Mouse (Mus musculus) layer of hippocampus, postnatal 25 days (tissue): ENCODE results near the gene Gpha2. TPM values are rescaled to one million over a fixed set of nuclear protein-coding genes. Genes with fewer than 3 reads are reported as not detected.
A peak's percentile ranks its signal among the peaks of the same experiment; 100 is the strongest.

ENCODE experiments used
- DNase-seq, 2 experiments: peaks; one replicate each; pipeline ENCODE4 v3.0.0; 2022; ENCODE audit warnings: mixed read lengths in 2 of 2, low spot score in 1 of 2; ENCODE audit errors: extremely low spot score in 1 of 2
- total RNA-seq, 2 experiments: library from RNA; stranded (reverse); gene quantifications; 2 replicates each; pipeline ENCODE4 v1.2.3; 2021

The Gpha2 gene
- not detected for total RNA-seq

DNA sequence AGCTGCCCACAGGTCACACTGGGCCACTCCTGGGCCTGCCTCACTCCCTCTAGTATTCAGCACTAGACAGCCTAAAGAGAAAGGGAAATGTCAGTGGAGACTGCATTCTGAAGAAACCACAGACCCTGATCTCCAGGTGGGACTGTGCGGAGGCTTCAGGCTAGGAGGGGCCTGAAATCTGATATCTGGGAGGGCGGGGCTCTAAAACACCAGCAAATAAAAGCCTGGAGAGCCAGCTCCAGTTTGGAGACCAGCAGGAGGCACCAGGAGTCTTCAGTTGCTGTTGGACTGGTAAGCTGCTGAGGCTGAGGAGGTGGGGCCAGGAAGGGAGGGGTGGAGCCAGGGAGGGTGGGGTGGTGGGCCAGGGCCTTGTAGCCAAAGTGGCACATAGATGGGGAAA is at the start of gene Gpha2:
Gene Gpha2 (plus strand): TSS at position 246 of the 400 bp plus-strand sequence.
- no peak for DNase-seq

GRCm38 (mm10) chr19:6178775-6179174 is 47.4 kb upstream of the Gpha2 start:
- DNase-seq = no peak

- no peak for DNase-seq
Observed at GRCm38 (mm10) chr19:6181629-6182028, 44.6 kb upstream of the Gpha2 start.

GRCm38 (mm10) chr19:6182534-6182933 is 43.6 kb upstream of the Gpha2 start:
- no peak for DNase-seq

DNA sequence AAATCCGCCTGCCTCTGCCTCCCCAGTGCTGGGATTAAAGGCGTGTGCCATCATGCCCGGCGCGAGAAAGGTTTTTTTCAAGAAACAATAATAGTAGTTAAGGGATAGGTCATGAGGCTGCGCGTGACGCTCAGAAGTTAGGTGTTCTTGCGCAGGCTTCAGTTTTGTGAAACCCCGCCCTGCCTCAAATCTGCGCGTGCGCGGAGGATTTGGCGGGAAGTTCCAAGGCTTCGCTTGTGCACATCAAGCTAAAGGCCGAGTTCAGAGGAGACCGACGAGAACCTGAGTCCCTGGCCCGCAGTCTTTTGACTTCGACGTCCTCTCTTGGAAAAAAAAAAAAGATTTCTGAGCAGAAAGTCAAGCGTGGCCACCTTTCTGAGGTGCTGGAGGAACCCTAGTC is 42.0 kb upstream of the Gpha2 start, which contains the start of gene Majin:
Gene Majin (plus strand): TSS at position 258 of the 400 bp plus-strand sequence.
- no peak for DNase-seq

GRCm38 (mm10) chr19:6204265-6204664 is 21.9 kb upstream of the Gpha2 start:
- DNase-seq = no peak

DNA sequence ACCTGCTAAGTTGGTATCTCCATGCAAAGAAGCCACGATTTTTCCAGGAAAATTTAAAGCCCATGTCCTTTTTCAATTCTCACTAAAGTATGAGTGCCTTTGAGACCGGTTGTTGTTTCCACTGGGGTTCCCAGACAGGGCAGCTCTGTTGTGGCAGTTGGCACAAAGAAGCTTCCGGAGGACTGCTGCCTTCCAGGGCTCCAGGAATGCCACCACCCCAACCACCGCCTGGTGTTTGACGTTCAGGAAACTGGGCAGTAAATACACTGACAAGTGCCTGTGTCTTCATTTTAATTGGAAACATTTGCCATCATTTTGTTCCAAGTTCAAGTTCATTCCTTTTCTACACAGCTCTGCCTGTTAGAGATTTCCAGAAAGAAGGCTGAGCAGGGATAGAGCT is 19.5 kb upstream of the Gpha2 start:
- DNase-seq = no peak

DNA sequence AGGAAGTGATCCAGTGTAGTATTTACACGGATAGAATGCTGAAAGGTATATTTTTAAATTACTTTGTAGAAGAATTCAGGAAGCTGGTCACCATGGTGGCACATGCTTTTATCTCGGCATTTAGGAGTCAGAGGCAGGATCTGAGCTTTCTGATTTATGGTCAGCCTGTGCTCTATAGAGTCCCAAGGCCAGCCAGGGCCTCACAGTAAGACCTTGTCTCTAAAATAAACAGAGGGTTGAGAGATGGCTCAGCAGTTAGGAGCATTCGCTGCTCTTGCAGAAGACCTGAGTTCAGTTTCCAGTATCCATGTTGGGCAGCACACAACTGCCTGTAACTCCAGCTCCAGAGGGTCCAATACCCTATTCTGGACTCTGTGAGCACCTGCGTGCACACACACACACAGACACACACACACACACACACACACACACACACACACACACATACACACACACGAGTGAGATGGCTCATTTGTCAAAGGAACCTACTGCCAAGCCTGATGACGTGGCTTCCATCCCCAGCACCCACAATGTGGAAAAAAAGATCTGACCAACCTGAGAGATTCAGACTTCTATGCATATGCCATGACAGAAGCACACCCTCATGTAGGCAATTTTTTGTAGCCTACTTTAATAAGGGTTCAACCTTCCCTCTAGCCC is 10.0 kb upstream of the Gpha2 start:
- DNase-seq = no peak

DNA sequence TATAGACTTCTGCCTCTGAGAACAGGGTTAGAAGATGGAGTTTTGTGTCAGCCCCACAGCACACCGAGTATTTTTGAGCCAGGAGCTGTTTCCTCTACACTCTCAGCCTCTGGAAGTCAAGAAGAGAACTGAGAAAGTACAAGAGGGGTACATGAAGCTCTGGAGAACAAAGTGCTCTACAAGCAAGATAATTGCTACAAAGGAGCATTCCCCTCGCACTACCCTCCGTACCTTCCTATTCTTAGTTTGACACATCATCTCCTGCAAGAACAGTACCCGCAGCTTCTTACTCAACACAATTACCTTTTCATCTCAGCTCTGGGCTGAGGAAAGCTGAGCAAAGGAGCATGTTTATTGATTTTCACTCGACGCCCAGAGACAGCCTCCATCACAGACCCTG is 7.6 kb upstream of the Gpha2 start:
- DNase-seq = no peak

GRCm38 (mm10) chr19:6226763-6227162 is 583 bp downstream of the Gpha2 start:
- DNase-seq = no peak

- no peak for DNase-seq
Observed at GRCm38 (mm10) chr19:6227864-6228263, 1.7 kb downstream of the Gpha2 start.

GRCm38 (mm10) chr19:6230411-6230810 is 4.2 kb downstream of the Gpha2 start:
- DNase-seq = no peak

DNA sequence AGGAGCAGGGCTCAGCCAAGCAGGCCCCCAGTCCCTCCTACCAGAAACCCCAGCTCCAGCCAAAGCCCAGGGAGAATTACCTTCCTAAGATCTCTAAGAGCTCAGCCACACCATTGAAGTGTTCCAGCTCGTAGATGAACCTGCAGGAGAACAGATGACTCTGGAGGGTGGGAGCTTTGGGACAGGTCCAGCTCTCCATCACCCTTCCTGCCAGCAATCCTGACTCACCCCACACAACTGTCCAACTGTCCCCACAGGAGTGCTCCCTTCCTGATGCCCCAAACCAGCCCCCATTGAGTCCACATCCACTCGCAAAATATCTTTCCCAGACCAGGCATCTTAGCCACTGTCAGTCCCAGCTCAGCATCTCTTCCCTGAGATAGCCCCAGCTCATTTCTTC is 4.9 kb downstream of the Gpha2 start:
- DNase-seq = no peak

GRCm38 (mm10) chr19:6233647-6234046 is 7.5 kb downstream of the Gpha2 start:
- DNase-seq = no peak

- DNase-seq = no peak
Observed at GRCm38 (mm10) chr19:6234337-6235083, 8.3 kb downstream of the Gpha2 start.

DNA sequence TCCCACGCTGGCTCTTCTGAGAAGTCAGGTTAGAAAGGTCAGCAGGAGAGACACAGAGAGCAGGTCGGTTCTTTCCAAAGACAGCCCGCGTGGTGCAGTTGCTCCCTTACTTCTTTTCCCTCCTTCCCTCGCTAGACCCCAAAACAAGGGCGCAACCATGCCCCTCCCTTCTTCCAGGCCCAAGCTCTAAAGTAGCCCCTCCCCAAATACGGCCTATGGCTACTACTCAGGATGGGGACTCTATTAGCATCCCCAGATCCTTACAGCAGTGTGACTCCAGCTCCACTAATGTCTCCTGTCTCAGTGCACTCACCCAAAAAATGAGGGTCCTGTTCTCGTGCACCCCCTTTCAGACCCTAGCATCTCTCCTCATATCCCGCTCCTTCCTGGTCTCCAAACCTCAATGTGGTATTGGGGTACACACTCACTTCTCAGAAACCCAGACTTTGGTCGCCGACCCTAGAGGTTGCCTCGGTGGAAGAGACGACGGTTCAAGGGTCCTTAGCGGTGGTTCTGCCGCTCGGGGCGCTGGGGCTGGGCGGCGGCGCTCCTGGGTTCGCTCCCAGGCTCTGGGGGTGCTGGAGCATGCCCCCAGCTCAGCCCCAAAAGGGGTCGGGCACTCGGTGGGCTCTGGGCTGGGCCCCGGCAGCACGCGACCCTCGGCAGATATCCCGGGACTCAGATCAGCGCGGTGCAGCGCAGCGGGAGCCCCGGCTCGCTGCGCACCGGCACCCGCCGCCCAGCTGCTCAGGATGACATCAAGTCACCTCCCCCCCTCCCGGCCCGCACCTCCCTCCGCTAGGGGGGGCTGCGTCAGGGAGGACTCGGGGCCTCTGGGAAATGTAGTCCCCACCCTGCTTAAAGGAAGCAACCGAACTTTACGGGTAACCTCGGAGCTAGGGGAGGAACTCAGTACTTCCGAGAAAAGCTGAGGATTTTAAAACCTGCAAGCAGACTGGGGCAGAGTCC is 9.2 kb downstream of the Gpha2 start, which contains the start of gene Ppp2r5b:
Gene Ppp2r5b (minus strand): TSS at position 789 of the 969 bp plus-strand sequence.
- DNase-seq = peak; percentile 86 to 91

DNA sequence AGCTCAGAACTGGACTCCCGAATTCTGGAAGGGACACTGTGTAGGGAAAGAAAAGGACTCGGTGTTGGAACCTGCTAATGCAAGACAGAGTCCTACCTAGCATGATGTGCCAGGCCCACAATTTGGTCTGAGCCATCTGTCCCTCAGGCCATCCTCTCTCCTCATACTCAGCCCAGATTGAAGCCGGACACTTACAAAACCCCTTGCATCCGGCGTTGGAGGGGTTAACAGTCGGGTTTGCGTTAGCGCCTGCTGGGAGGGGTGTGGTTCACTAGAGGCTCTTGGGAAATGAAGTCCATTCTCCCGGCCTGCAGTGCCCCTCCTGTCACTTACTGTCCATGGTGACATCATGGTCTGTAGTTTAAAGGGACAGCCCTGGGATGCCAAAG is 9.9 kb downstream of the Gpha2 start:
- peak; percentile 76 to 83 for DNase-seq

- no peak for DNase-seq
Observed at GRCm38 (mm10) chr19:6236842-6237241, 10.7 kb downstream of the Gpha2 start.

DNA sequence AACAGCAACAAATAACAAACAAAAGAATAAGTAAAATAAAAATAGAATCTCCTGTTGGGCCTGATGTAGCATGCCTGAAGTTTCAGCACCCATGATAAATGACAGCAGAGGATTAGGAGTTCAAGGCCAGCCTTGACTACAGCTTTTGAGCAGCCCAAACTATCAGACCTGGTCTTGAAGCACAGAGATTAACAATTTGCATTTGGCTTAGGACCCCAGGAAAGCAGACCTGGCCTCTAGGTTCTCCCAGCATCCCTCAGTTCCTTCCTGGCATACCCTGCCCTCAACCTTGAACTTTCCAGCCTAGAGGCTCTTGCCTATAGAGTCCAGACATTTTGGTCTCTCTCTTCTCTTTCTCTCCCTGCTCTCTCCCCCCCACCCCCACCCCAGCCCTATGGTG is 12.6 kb downstream of the Gpha2 start:
- DNase-seq = no peak

DNA sequence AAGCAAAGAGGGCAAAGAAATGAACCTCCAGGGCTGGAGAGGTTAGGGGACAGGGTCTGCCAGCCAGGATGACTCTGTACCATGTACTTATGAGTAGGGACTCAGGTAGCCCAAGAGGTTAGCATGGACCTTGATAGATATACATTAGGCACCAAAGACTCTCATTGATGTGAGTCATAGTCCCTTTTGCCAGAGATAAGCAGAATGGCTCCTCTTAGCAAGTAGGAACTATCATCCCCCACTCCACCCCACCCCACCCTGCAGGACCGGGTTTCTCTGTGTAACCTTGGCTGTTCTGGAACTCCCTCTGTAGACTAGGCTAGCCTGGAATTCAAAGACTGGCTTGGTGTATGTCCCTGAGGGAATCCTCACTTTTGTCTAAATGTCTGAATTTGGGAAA is 14.0 kb downstream of the Gpha2 start:
- no peak for DNase-seq

DNA sequence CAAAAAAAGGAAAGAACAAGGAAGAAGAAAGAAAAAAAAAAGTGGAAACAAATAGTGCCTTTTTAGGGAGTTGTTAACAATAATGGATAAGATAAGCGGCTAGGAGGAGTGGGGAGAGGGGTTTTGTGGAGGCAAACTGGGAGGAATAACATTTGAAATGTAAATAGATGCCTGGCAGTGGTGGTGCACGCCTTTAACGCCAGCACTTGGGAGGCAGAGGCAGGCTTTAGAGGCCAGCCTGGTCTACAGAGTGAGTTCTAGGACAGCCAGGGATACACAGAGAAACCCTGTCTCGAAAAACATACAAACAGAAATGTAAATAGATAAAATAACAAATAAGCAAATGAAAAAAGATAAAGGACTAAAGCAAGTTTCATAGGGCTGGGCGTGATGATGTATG is 14.5 kb downstream of the Gpha2 start:
- no peak for DNase-seq
